Mouse (Mus musculus): ENCODE data around the gene Vps8. TPM values are rescaled to one million over a fixed set of nuclear protein-coding genes. Genes with fewer than 3 reads are reported as not detected.

Gene Vps8
- total RNA-seq, 2 experiments from 2014 or later = 49.1 to 60.4 TPM

- DNase-seq (ENCODE audit: low spot score in 2 of 2) = no peak
These were observed 47.5 kb downstream of the Vps8 start for GRCm38 (mm10) chr16:21470416-21470815.

- DNase-seq (ENCODE audit: low spot score in 2 of 2) = no peak
These were observed 54.2 kb downstream of the Vps8 start for GRCm38 (mm10) chr16:21477074-21477473.

- DNase-seq (ENCODE audit: low spot score in 2 of 2) = no peak
These were observed 55.5 kb downstream of the Vps8 start for GRCm38 (mm10) chr16:21478376-21478775.

- no peak for DNase-seq (ENCODE audit: low spot score in 2 of 2)
These were observed 60.9 kb downstream of the Vps8 start for GRCm38 (mm10) chr16:21483803-21484202.

- DNase-seq (ENCODE audit: low spot score in 2 of 2) = no peak
These were observed 62.8 kb downstream of the Vps8 start for GRCm38 (mm10) chr16:21485716-21486115.

- peak; percentile 46 to 60 for DNase-seq (ENCODE audit: low spot score in 2 of 2)
These were observed 65.5 kb downstream of the Vps8 start for GRCm38 (mm10) chr16:21488413-21488812.

- no peak for DNase-seq (ENCODE audit: low spot score in 2 of 2)
These were observed 69.4 kb downstream of the Vps8 start for GRCm38 (mm10) chr16:21492346-21492745.

GRCm38 (mm10) chr16:21492894-21493293, 70.0 kb downstream of the Vps8 start:
- no peak for DNase-seq (ENCODE audit: low spot score in 2 of 2)

GRCm38 (mm10) chr16:21494681-21495080, 71.8 kb downstream of the Vps8 start:
- DNase-seq (ENCODE audit: low spot score in 2 of 2) = no peak

- no peak for DNase-seq (ENCODE audit: low spot score in 2 of 2)
These were observed 73.9 kb downstream of the Vps8 start for GRCm38 (mm10) chr16:21496799-21497198.

GRCm38 (mm10) chr16:21497627-21498026, 74.7 kb downstream of the Vps8 start:
- DNase-seq (ENCODE audit: low spot score in 2 of 2) = no peak

- DNase-seq (ENCODE audit: low spot score in 2 of 2) = no peak
These were observed 76.1 kb downstream of the Vps8 start for GRCm38 (mm10) chr16:21498984-21499383.

- no peak for DNase-seq (ENCODE audit: low spot score in 2 of 2)
These were observed 76.7 kb downstream of the Vps8 start for GRCm38 (mm10) chr16:21499656-21500055.

- no peak for DNase-seq (ENCODE audit: low spot score in 2 of 2)
These were observed 95.9 kb downstream of the Vps8 start for GRCm38 (mm10) chr16:21518833-21519232.

- peak in 1 of 2 experiments; percentile 10 for DNase-seq (ENCODE audit: low spot score in 2 of 2)
These were observed 96.9 kb downstream of the Vps8 start for GRCm38 (mm10) chr16:21519785-21520184.

- no peak for DNase-seq (ENCODE audit: low spot score in 2 of 2)
These were observed 100.8 kb downstream of the Vps8 start for GRCm38 (mm10) chr16:21523738-21524137.

GRCm38 (mm10) chr16:21525376-21525775, 102.5 kb downstream of the Vps8 start:
- DNase-seq (ENCODE audit: low spot score in 2 of 2) = no peak

- DNase-seq (ENCODE audit: low spot score in 2 of 2) = no peak
These were observed 104.5 kb downstream of the Vps8 start for GRCm38 (mm10) chr16:21527271-21528007.

- no peak for DNase-seq (ENCODE audit: low spot score in 2 of 2)
These were observed 110.6 kb downstream of the Vps8 start for GRCm38 (mm10) chr16:21533503-21533902.

GRCm38 (mm10) chr16:21536240-21537005, 113.5 kb downstream of the Vps8 start:
- no peak for DNase-seq (ENCODE audit: low spot score in 2 of 2)

- no peak for DNase-seq (ENCODE audit: low spot score in 2 of 2)
These were observed 114.4 kb downstream of the Vps8 start for GRCm38 (mm10) chr16:21537312-21537711.

GRCm38 (mm10) chr16:21538889-21539288, 116.0 kb downstream of the Vps8 start:
- no peak for DNase-seq (ENCODE audit: low spot score in 2 of 2)

Data from layer of hippocampus, postnatal 14 days (tissue).